ENCODE assay signal across 8 mouse cellular contexts in the genomic region with DNA sequence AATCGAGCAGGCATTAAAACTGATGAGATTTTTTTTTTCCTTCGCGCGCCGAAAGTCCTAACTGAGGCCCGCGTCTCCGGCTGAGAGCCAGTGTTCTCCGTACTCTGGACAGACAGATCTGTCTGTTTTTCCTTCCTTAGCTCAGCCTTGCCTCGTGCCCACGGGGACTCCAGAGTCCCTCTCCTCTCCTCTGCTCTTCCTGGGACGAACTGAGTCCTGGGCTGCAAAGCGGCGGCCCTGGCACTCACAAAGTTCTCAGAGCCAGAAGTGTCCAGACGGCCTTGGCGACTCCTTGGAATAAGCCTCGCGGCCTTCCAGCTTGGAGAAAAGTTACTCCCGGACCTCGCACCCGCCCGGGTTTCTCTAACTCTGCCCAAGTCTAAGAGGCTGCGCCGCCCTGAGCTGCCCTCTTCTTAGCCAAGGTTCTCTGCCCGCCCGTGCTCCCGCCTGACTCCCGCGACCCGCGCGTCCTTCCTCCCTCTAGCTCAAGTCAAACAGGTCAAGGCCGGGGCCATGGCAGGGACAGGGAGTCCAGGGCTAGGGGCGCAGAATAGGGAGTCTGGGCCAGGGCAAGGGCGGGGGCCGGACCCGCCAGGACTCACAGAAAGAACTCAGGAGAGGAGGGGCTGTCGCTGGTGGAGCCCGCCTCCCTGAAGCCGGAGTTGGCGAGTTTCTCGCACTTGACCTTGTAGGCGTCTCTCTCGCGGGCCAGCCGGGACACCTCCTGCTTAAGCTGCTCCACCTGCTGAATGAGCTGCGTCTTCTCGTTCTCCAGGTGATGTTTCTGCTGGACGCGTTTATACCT. TPM values are rescaled to one million over a fixed set of nuclear protein-coding genes. Genes with fewer than 3 reads are reported as not detected.
DNase-seq lines count a peak whose midpoint lies in the region; ATAC-seq lines count a peak whose summit lies in the region.

No protein-coding gene starts in this region.

- peak overlapping the region; percentile 91 for H3K4me2 ChIP-seq in forebrain, embryonic 12.5 days
- peak overlapping the region; percentile 95 for H3K4me2 ChIP-seq in midbrain, embryonic 14.5 days (ENCODE audit: low read length)

- peaks cover 52% of the 10 kb centered on the region for H3K4me1 ChIP-seq in forebrain, embryonic 12.5 days
- H3K4me1 ChIP-seq in limb, embryonic 10.5 days = peaks cover 69% of the 10 kb centered on the region
- H3K4me1 ChIP-seq in midbrain, embryonic 14.5 days (ENCODE audit: control insufficient read depth, insufficient read depth, low read length) = peaks cover 15% of the 10 kb centered on the region

- H3K9ac ChIP-seq in forebrain, embryonic 12.5 days = peak overlapping the region; percentile 67
- H3K9ac ChIP-seq in midbrain, embryonic 14.5 days (replicated peaks; ENCODE audit: low read length) = 0 out of 2 replicates have a peak overlapping the region, but pooled peaks have one; percentile 1

- intact Hi-C loops in heart, postnatal 25 days (cut with DNase I) = loop anchor here (5.0 to 10.0 kb wide), 3 partner anchors 303 to 1451 kb away; no protein-coding TSS in a partner anchor

- H3K4me3 ChIP-seq in forebrain, embryonic 12.5 days (replicated peaks) = peak overlapping the region; percentile 60
- peak overlapping the region; percentile 67 for H3K4me3 ChIP-seq in limb, embryonic 10.5 days
- H3K4me3 ChIP-seq in midbrain, embryonic 14.5 days (replicated peaks; ENCODE audit: low read depth, low read length) = peak overlapping the region; percentile 60

- ATAC-seq in forebrain, embryonic 12.5 days (ENCODE audit: low FRiP score) = no peak
- ATAC-seq in midbrain, embryonic 14.5 days (ENCODE audit: low FRiP score, low TSS enrichment) = no peak
- ATAC-seq in megakaryocyte-erythroid progenitor cell, adult 5-6 weeks (replicated peaks; ENCODE audit: low FRiP score, low TSS enrichment, poor library complexity, severe bottlenecking) = no peak

- H3K27me3 ChIP-seq in forebrain, embryonic 12.5 days = peaks cover 80% of the 10 kb centered on the region
- peaks cover 88% of the 10 kb centered on the region for H3K27me3 ChIP-seq in limb, embryonic 10.5 days (ENCODE audit: low read depth, poor library complexity, severe bottlenecking)
- peaks cover 75% of the 10 kb centered on the region for H3K27me3 ChIP-seq in midbrain, embryonic 14.5 days (ENCODE audit: control insufficient read depth, insufficient read depth, low read length)

- WGBS in forebrain, embryonic 12.5 days = under 1% methylated on average over 50 of the region's 50 CpGs
- under 1% methylated on average over 50 of the region's 50 CpGs for WGBS in limb, embryonic 10.5 days
- under 1% methylated on average over 50 of the region's 50 CpGs for WGBS in midbrain, embryonic 14.5 days

- H3K9me3 ChIP-seq in forebrain, embryonic 12.5 days = no peaks in the 10 kb centered on the region
- H3K9me3 ChIP-seq in limb, embryonic 10.5 days (replicated peaks) = no peaks in the 10 kb centered on the region
- H3K9me3 ChIP-seq in midbrain, embryonic 14.5 days (ENCODE audit: control insufficient read depth, low read length) = no peaks in the 10 kb centered on the region

- DNase-seq in cerebellum, postnatal 14 days = peak; percentile 18 to 20
- no peak for DNase-seq in cerebellum, adult 11 months
- peak; percentile 33 for DNase-seq in heart, postnatal 25 days (ENCODE audit: low spot score)
- peak; percentile 74 for DNase-seq in limb, embryonic 10.5 days (ENCODE audit: low spot score)
- DNase-seq in midbrain, embryonic 14.5 days = peak; percentile 48
- peak; percentile 26 to 39 for DNase-seq in thymus, postnatal 36 days

- H3K27ac ChIP-seq in forebrain, embryonic 12.5 days = no peak overlapping the region
- peak overlapping the region; percentile 90 for H3K27ac ChIP-seq in limb, embryonic 10.5 days
- no peak overlapping the region for H3K27ac ChIP-seq in midbrain, embryonic 14.5 days (replicated peaks; ENCODE audit: low read depth, low read length)

- no peaks in the 10 kb centered on the region for H3K36me3 ChIP-seq in forebrain, embryonic 12.5 days (replicated peaks)
- no peaks in the 10 kb centered on the region for H3K36me3 ChIP-seq in limb, embryonic 10.5 days
- no peaks in the 10 kb centered on the region for H3K36me3 ChIP-seq in midbrain, embryonic 14.5 days (ENCODE audit: control insufficient read depth, insufficient read depth, low read length)

RNA-seq across cellular contexts. Expression of a gene that starts 1.6 kb away (rescaled TPM):
- 7.5 and 7.8 TPM in 2 replicates for polyA plus RNA-seq in forebrain, embryonic 12.5 days (2016; fragmentation: Nextera tagmentation; extraction: Ambion mirVana)
- 10 to 100 TPM; 11.2 to 13.1 TPM for total RNA-seq in heart, postnatal 25 days (2021)
- polyA plus RNA-seq in limb, embryonic 10.5 days (2016; fragmentation: Nextera tagmentation; extraction: Ambion mirVana) = 2.2 and 4.2 TPM in 2 replicates
- polyA plus RNA-seq in midbrain, embryonic 14.5 days (2014; fragmentation: Nextera tagmentation; extraction: Ambion mirVana) = 4.0 and 4.9 TPM in 2 replicates
- total RNA-seq in megakaryocyte-erythroid progenitor cell, adult 5-6 weeks (2014; fragmentation: Nextera tagmentation) = not detected in 2 replicates
- 0.27 and 0.28 TPM in 2 replicates for total RNA-seq in megakaryocyte-erythroid progenitor cell, adult 5-6 weeks (2017)

RNA-seq across cellular contexts. Expression of a gene that starts 31.3 kb away (rescaled TPM):
- 0.38 TPM in 1 of 2 replicates, not detected in the other for polyA plus RNA-seq in forebrain, embryonic 12.5 days (2016; fragmentation: Nextera tagmentation; extraction: Ambion mirVana)
- total RNA-seq in heart, postnatal 25 days (2021) = 1 to 10 TPM; 8.1 to 9.4 TPM
- polyA plus RNA-seq in limb, embryonic 10.5 days (2016; fragmentation: Nextera tagmentation; extraction: Ambion mirVana) = 0.28 TPM in 1 of 2 replicates, not detected in the other
- polyA plus RNA-seq in midbrain, embryonic 14.5 days (2014; fragmentation: Nextera tagmentation; extraction: Ambion mirVana) = 0.38 TPM in 1 of 2 replicates, not detected in the other
- total RNA-seq in megakaryocyte-erythroid progenitor cell, adult 5-6 weeks (2014; fragmentation: Nextera tagmentation) = not detected in 2 replicates
- total RNA-seq in megakaryocyte-erythroid progenitor cell, adult 5-6 weeks (2017) = not detected in 2 replicates
